Mouse (Mus musculus) megakaryocyte, embryonic 14.5 days (primary cell): ENCODE measurements around the gene Mroh8.

Experiments
- FLI1 ChIP-seq: IDR thresholded peaks from 2 replicates; pipeline ENCODE4 v1.6.1; 2012; ENCODE audit warnings: low read length, inconsistent platforms, mixed read lengths
- GATA1 ChIP-seq: IDR thresholded peaks from 3 replicates; pipeline ENCODE4 v1.6.1; 2012; ENCODE audit warnings: mixed read lengths, low read length, inconsistent platforms, borderline replicate concordance

GRCm38 (mm10) chr2:157288996-157289395, 9.6 kb upstream of the Mroh8 start:
- TF ChIP-seq GATA1 (no peak), FLI1 (no peak)
